Mouse (Mus musculus) cerebellum, postnatal 14 days (tissue): ENCODE data around the gene Cnbp.

Source experiments
- DNase-seq, 2 experiments: peaks; one replicate each; pipeline ENCODE4 v3.0.0; 2021; ENCODE audit warnings: mixed read lengths in 2 of 2

Gene Cnbp

GRCm38 (mm10) chr6:87850900-87851614 lies at the start of gene Cnbp:
Gene Cnbp (minus strand): TSS chr6:87851106.
- peak; percentile 99 for DNase-seq

GRCm38 (mm10) chr6:87898028-87898427 lies 47.1 kb upstream of the Cnbp start:
- DNase-seq = no peak

GRCm38 (mm10) chr6:87893931-87894330 lies 43.0 kb upstream of the Cnbp start:
- peak; percentile 85 to 88 for DNase-seq

- DNase-seq = peak; percentile 100
Measured at GRCm38 (mm10) chr6:87887594-87888233, 36.8 kb upstream of the Cnbp start, which contains the start of gene Copg1. Gene Copg1 (plus strand): TSS chr6:87887814.

- no peak for DNase-seq
Measured at GRCm38 (mm10) chr6:87886721-87887120, 35.8 kb upstream of the Cnbp start.

- peak; percentile 10 to 36 for DNase-seq
Measured at GRCm38 (mm10) chr6:87882816-87883215, 31.9 kb upstream of the Cnbp start.

GRCm38 (mm10) chr6:87882221-87882620 lies 31.3 kb upstream of the Cnbp start:
- DNase-seq = no peak

- DNase-seq = no peak
Measured at GRCm38 (mm10) chr6:87879628-87880027, 28.7 kb upstream of the Cnbp start.

- no peak for DNase-seq
Measured at GRCm38 (mm10) chr6:87879010-87879409, 28.1 kb upstream of the Cnbp start.

- DNase-seq = no peak
Measured at GRCm38 (mm10) chr6:87876068-87876643, 25.2 kb upstream of the Cnbp start.

- no peak for DNase-seq
Measured at GRCm38 (mm10) chr6:87875562-87875961, 24.7 kb upstream of the Cnbp start.

- no peak for DNase-seq
Measured at GRCm38 (mm10) chr6:87875083-87875482, 24.2 kb upstream of the Cnbp start.

GRCm38 (mm10) chr6:87873963-87874362 lies 23.1 kb upstream of the Cnbp start:
- no peak for DNase-seq

- DNase-seq = no peak
Measured at GRCm38 (mm10) chr6:87873104-87873503, 22.2 kb upstream of the Cnbp start.

GRCm38 (mm10) chr6:87871240-87871639 lies 20.3 kb upstream of the Cnbp start:
- no peak for DNase-seq

- DNase-seq = no peak
Measured at GRCm38 (mm10) chr6:87870440-87870839, 19.5 kb upstream of the Cnbp start.

- peak; percentile 9 to 40 for DNase-seq
Measured at GRCm38 (mm10) chr6:87868871-87869506, 18.1 kb upstream of the Cnbp start.

GRCm38 (mm10) chr6:87867256-87867655 lies 16.4 kb upstream of the Cnbp start:
- DNase-seq = no peak

GRCm38 (mm10) chr6:87866211-87866610 lies 15.3 kb upstream of the Cnbp start:
- no peak for DNase-seq

- DNase-seq = no peak
Measured at GRCm38 (mm10) chr6:87857071-87857470, 6.2 kb upstream of the Cnbp start.

GRCm38 (mm10) chr6:87853446-87853845 lies 2.5 kb upstream of the Cnbp start:
- no peak for DNase-seq

GRCm38 (mm10) chr6:87851871-87852270 lies 965 bp upstream of the Cnbp start:
- DNase-seq = no peak

- DNase-seq = peak; percentile 75 to 78
Measured at GRCm38 (mm10) chr6:87850155-87850899, 579 bp downstream of the Cnbp start.
